In genomic region chr11:60913301-60914196, GRCm38 (mm10) we compare ENCODE assay signal across 8 mouse cellular contexts. TPM values are rescaled to one million over a fixed set of nuclear protein-coding genes. Genes with fewer than 3 reads are reported as not detected.
DNase-seq lines count a peak whose midpoint lies in the region; ATAC-seq and TF ChIP-seq lines count a peak whose summit lies in the region.

No protein-coding gene starts in this region.

- H3K27ac ChIP-seq in forebrain, embryonic 12.5 days, result peak overlapping the region; percentile 86
- peak overlapping the region; percentile 73 for H3K27ac ChIP-seq in heart, postnatal 0 days (ENCODE audit: low read depth)
- peak overlapping the region; percentile 92 for H3K27ac ChIP-seq in liver, embryonic 15.5 days (replicated peaks)
- H3K27ac ChIP-seq in neural tube, embryonic 11.5 days (ENCODE audit: low read depth, low read length), result peak overlapping the region; percentile 5; the same call in 1 of the 2 replicates
- peak overlapping the region; percentile 62 for H3K27ac ChIP-seq in stomach, embryonic 16.5 days (ENCODE audit: low read length)

- no peak for TF ChIP-seq CTCF in E14TG2a.4 (conservative IDR thresholded peaks at IDR 0.05; ENCODE audit: low read length)
- TF ChIP-seq CTCF in heart, postnatal 0 days (IDR thresholded peaks at IDR 0.05; ENCODE audit: low read depth), result no peak

- H3K36me3 ChIP-seq in E14TG2a.4 (ENCODE audit: insufficient read depth, low read length), result peaks cover 25% of the 10 kb centered on the region
- no peaks in the 10 kb centered on the region for H3K36me3 ChIP-seq in forebrain, embryonic 12.5 days (replicated peaks)
- no peaks in the 10 kb centered on the region for H3K36me3 ChIP-seq in heart, postnatal 0 days (replicated peaks; ENCODE audit: control insufficient read depth, insufficient read depth, low read length)
- no peaks in the 10 kb centered on the region for H3K36me3 ChIP-seq in liver, embryonic 15.5 days (replicated peaks)
- H3K36me3 ChIP-seq in neural tube, embryonic 11.5 days (ENCODE audit: control insufficient read depth, insufficient read depth, low read length), result no peaks in the 10 kb centered on the region
- no peaks in the 10 kb centered on the region for H3K36me3 ChIP-seq in stomach, embryonic 16.5 days (ENCODE audit: control insufficient read depth, insufficient read depth, low read length)

- peak; percentile 77 for DNase-seq in c-Kit-positive CD71-positive TER-119-negative erythroid progenitor cells, embryonic 14.5 days (ENCODE audit: low read depth)
- peak; percentile 89 for DNase-seq in heart, postnatal 0 days (ENCODE audit: low spot score)
- DNase-seq in kidney, postnatal 36 days, result peak; percentile 95 to 97
- peak; percentile 92 for DNase-seq in neural tube, embryonic 11.5 days (ENCODE audit: low spot score)

- peak overlapping the region; percentile 97 for H3K9ac ChIP-seq in forebrain, embryonic 12.5 days
- peak overlapping the region; percentile 88 for H3K9ac ChIP-seq in heart, postnatal 0 days (replicated peaks; ENCODE audit: low read depth, low read length)
- peak overlapping the region; percentile 92 for H3K9ac ChIP-seq in liver, embryonic 15.5 days
- H3K9ac ChIP-seq in neural tube, embryonic 11.5 days (ENCODE audit: low read length), result peak overlapping the region; percentile 91
- peak overlapping the region; percentile 80 for H3K9ac ChIP-seq in stomach, embryonic 16.5 days (ENCODE audit: low read length)

- no peaks in the 10 kb centered on the region for H3K9me3 ChIP-seq in E14TG2a.4 (ENCODE audit: low read length)
- no peaks in the 10 kb centered on the region for H3K9me3 ChIP-seq in forebrain, embryonic 12.5 days
- no peaks in the 10 kb centered on the region for H3K9me3 ChIP-seq in heart, postnatal 0 days (replicated peaks; ENCODE audit: control insufficient read depth, low read length)
- H3K9me3 ChIP-seq in liver, embryonic 15.5 days (replicated peaks), result no peaks in the 10 kb centered on the region
- no peaks in the 10 kb centered on the region for H3K9me3 ChIP-seq in neural tube, embryonic 11.5 days (ENCODE audit: control insufficient read depth, low read length)
- no peaks in the 10 kb centered on the region for H3K9me3 ChIP-seq in stomach, embryonic 16.5 days (replicated peaks; ENCODE audit: control insufficient read depth, low read length)

- WGBS in forebrain, embryonic 12.5 days, result under 1% methylated on average over 78 of the region's 86 CpGs
- WGBS in heart, postnatal 0 days, result under 1% methylated on average over 84 of the region's 86 CpGs
- under 1% methylated on average over 86 of the region's 86 CpGs for WGBS in liver, embryonic 15.5 days (ENCODE audit: insufficient replicate concordance)
- under 1% methylated on average over 73 of the region's 86 CpGs for WGBS in neural tube, embryonic 11.5 days
- under 1% methylated on average over 86 of the region's 86 CpGs for WGBS in stomach, embryonic 16.5 days

- no peaks in the 10 kb centered on the region for H3K27me3 ChIP-seq in E14TG2a.4 (ENCODE audit: insufficient read depth, low read length)
- no peaks in the 10 kb centered on the region for H3K27me3 ChIP-seq in forebrain, embryonic 12.5 days
- H3K27me3 ChIP-seq in heart, postnatal 0 days (ENCODE audit: control insufficient read depth, insufficient read depth, low read length), result no peaks in the 10 kb centered on the region
- H3K27me3 ChIP-seq in liver, embryonic 15.5 days, result no peaks in the 10 kb centered on the region
- H3K27me3 ChIP-seq in neural tube, embryonic 11.5 days (ENCODE audit: control insufficient read depth, insufficient read depth, low read length), result no peaks in the 10 kb centered on the region
- H3K27me3 ChIP-seq in stomach, embryonic 16.5 days (ENCODE audit: control insufficient read depth, insufficient read depth, low read length), result no peaks in the 10 kb centered on the region

- peak; percentile 67; the same call in 1 of the 2 replicates for TF ChIP-seq EP300 in heart, postnatal 0 days (IDR thresholded peaks at IDR 0.05; ENCODE audit: low read depth)

- ATAC-seq in forebrain, embryonic 12.5 days (ENCODE audit: low FRiP score), result peak; percentile 95
- peak; percentile 93 for ATAC-seq in heart, postnatal 0 days (ENCODE audit: insufficient read depth, low read depth)
- peak; percentile 90 for ATAC-seq in liver, embryonic 15.5 days (ENCODE audit: insufficient read depth)
- peak; percentile 88 for ATAC-seq in neural tube, embryonic 11.5 days (ENCODE audit: insufficient read depth, low FRiP score, low TSS enrichment)
- ATAC-seq in stomach, embryonic 16.5 days (ENCODE audit: insufficient read depth, low FRiP score), result peak; percentile 89

- peak overlapping the region; percentile 79 for H3K4me2 ChIP-seq in forebrain, embryonic 12.5 days
- H3K4me2 ChIP-seq in heart, postnatal 0 days (ENCODE audit: low read depth, low read length), result peak overlapping the region; percentile 95
- H3K4me2 ChIP-seq in liver, embryonic 15.5 days, result peak overlapping the region; percentile 91
- H3K4me2 ChIP-seq in neural tube, embryonic 11.5 days (ENCODE audit: low read depth), result peak overlapping the region; percentile 87
- H3K4me2 ChIP-seq in stomach, embryonic 16.5 days (ENCODE audit: low read depth, low read length), result peak overlapping the region; percentile 82

- H3K4me3 ChIP-seq in E14TG2a.4 (replicated peaks; ENCODE audit: low read length), result peak overlapping the region; percentile 97
- H3K4me3 ChIP-seq in forebrain, embryonic 12.5 days (replicated peaks), result peak overlapping the region; percentile 97
- peak overlapping the region; percentile 94 for H3K4me3 ChIP-seq in heart, postnatal 0 days (ENCODE audit: low read depth, low read length)
- peak overlapping the region; percentile 97 for H3K4me3 ChIP-seq in liver, embryonic 15.5 days (replicated peaks)
- peak overlapping the region; percentile 92 for H3K4me3 ChIP-seq in neural tube, embryonic 11.5 days (ENCODE audit: low read depth, low read length)
- H3K4me3 ChIP-seq in stomach, embryonic 16.5 days (replicated peaks; ENCODE audit: low read length), result peak overlapping the region; percentile 69

- peaks cover 84% of the 10 kb centered on the region for H3K4me1 ChIP-seq in E14TG2a.4 (replicated peaks; ENCODE audit: low read depth, low read length)
- peaks cover 26% of the 10 kb centered on the region for H3K4me1 ChIP-seq in forebrain, embryonic 12.5 days
- H3K4me1 ChIP-seq in heart, postnatal 0 days (ENCODE audit: control insufficient read depth, insufficient read depth), result peaks cover 11% of the 10 kb centered on the region; the same call in 1 of the 2 replicates
- peaks cover 61% of the 10 kb centered on the region for H3K4me1 ChIP-seq in liver, embryonic 15.5 days (replicated peaks)
- H3K4me1 ChIP-seq in neural tube, embryonic 11.5 days (ENCODE audit: control insufficient read depth, insufficient read depth, low read length), result peaks cover 10% of the 10 kb centered on the region
- H3K4me1 ChIP-seq in stomach, embryonic 16.5 days (ENCODE audit: control insufficient read depth, insufficient read depth, low read length), result peaks cover 18% of the 10 kb centered on the region

RNA-seq across cellular contexts. Expression of gene Natd1, which starts 1.0 kb away (rescaled TPM):
- 24.1 and 29.9 TPM in 2 replicates for polyA plus RNA-seq in forebrain, embryonic 12.5 days (2016; fragmentation: Nextera tagmentation; extraction: Ambion mirVana)
- total RNA-seq in heart, postnatal 0 days (2014; rRNA removed; ENCODE audit: low replicate concordance), result 25.2 and 32.1 TPM in 2 replicates
- 11.2 and 13.1 TPM in 2 replicates for polyA plus RNA-seq in heart, postnatal 0 days (2015; fragmentation: Nextera tagmentation; extraction: Ambion mirVana)
- 13.2 and 14.8 TPM in 2 replicates for polyA plus RNA-seq in liver, embryonic 15.5 days (2015; fragmentation: Nextera tagmentation; extraction: Ambion mirVana)
- 26.1 and 29.7 TPM in 2 replicates for polyA plus RNA-seq in neural tube, embryonic 11.5 days (2014; fragmentation: Nextera tagmentation; extraction: Ambion mirVana)
- polyA plus RNA-seq in stomach, embryonic 16.5 days (2015; fragmentation: Nextera tagmentation; extraction: Ambion mirVana), result 11.0 and 13.8 TPM in 2 replicates

RNA-seq across cellular contexts. Expression of gene Map2k3, which starts 18.3 kb away (rescaled TPM):
- polyA plus RNA-seq in forebrain, embryonic 12.5 days (2016; fragmentation: Nextera tagmentation; extraction: Ambion mirVana), result 40.5 and 43.7 TPM in 2 replicates
- total RNA-seq in heart, postnatal 0 days (2014; rRNA removed; ENCODE audit: low replicate concordance), result 32.6 and 35.7 TPM in 2 replicates
- polyA plus RNA-seq in heart, postnatal 0 days (2015; fragmentation: Nextera tagmentation; extraction: Ambion mirVana), result 48.3 and 48.6 TPM in 2 replicates
- polyA plus RNA-seq in liver, embryonic 15.5 days (2015; fragmentation: Nextera tagmentation; extraction: Ambion mirVana), result 142 and 165 TPM in 2 replicates
- polyA plus RNA-seq in neural tube, embryonic 11.5 days (2014; fragmentation: Nextera tagmentation; extraction: Ambion mirVana), result 48.3 and 52.2 TPM in 2 replicates
- polyA plus RNA-seq in stomach, embryonic 16.5 days (2015; fragmentation: Nextera tagmentation; extraction: Ambion mirVana), result 119 and 132 TPM in 2 replicates

RNA-seq across cellular contexts. Expression of gene Tmem11, which starts 34.5 kb away (rescaled TPM):
- polyA plus RNA-seq in forebrain, embryonic 12.5 days (2016; fragmentation: Nextera tagmentation; extraction: Ambion mirVana), result 49.6 and 52.1 TPM in 2 replicates
- 45.2 and 54.8 TPM in 2 replicates for total RNA-seq in heart, postnatal 0 days (2014; rRNA removed; ENCODE audit: low replicate concordance)
- 56.2 and 58.6 TPM in 2 replicates for polyA plus RNA-seq in heart, postnatal 0 days (2015; fragmentation: Nextera tagmentation; extraction: Ambion mirVana)
- polyA plus RNA-seq in liver, embryonic 15.5 days (2015; fragmentation: Nextera tagmentation; extraction: Ambion mirVana), result 26.7 and 28.7 TPM in 2 replicates
- 63.7 and 64.7 TPM in 2 replicates for polyA plus RNA-seq in neural tube, embryonic 11.5 days (2014; fragmentation: Nextera tagmentation; extraction: Ambion mirVana)
- polyA plus RNA-seq in stomach, embryonic 16.5 days (2015; fragmentation: Nextera tagmentation; extraction: Ambion mirVana), result 58.7 and 60.1 TPM in 2 replicates

Comparison
In these comparisons a context has a peak if more than half of its experiments do, and no peak if none do; other contexts are left out.
1. Peak in every context shown above with its lines: DNase-seq, ATAC-seq, H3K4me3 ChIP-seq and H3K27ac ChIP-seq.
2. H3K27ac ChIP-seq: peak in every context shown above with its lines; median percentile 92 in liver, embryonic 15.5 days; 86 in forebrain, embryonic 12.5 days; 73 in heart, postnatal 0 days; 62 in stomach, embryonic 16.5 days; 5 in neural tube, embryonic 11.5 days.